Mouse (Mus musculus) kidney, adult 10 weeks (tissue): ENCODE results near the gene Txnrd2. TPM values are rescaled to one million over a fixed set of nuclear protein-coding genes. Genes with fewer than 3 reads are reported as not detected.

Source experiments
- polyA plus RNA-seq: library from polyadenylated mRNA; stranded (reverse); fragments of 350-450 nt; fragmentation: Illumina TruSeq; extraction: RNeasy Lipid Tissue Mini Kit (QIAGEN cat#74804); gene quantifications from one replicate; pipeline ENCODE4 v1.2.3, GENCODE M21; 2014; ENCODE audit warnings: low read depth, low replicate concordance

Gene Txnrd2
- 2.0 TPM for polyA plus RNA-seq

GRCm38 (mm10) chr16:18426215-18426791 lies at the start of gene Txnrd2:
Gene Txnrd2, plus strand, starts transcription at chr16:18426384.

GRCm38 (mm10) chr16:18426802-18427280 lies 657 bp downstream of the Txnrd2 start, which contains the start of gene Comt:
Gene Comt, minus strand, starts transcription at chr16:18426852.

GRCm38 (mm10) chr16:18498558-18498990 lies 72.4 kb downstream of the Txnrd2 start, which contains the start of the genes Gnb1l and Rtl10:
Gene Gnb1l, plus strand, starts transcription at chr16:18498713.
Gene Rtl10, plus strand, starts transcription at chr16:18498901.

Other genes starting within 250 kb of the Txnrd2 start
- not detected for gene Ccdc188, start 208.5 kb upstream of the Txnrd2 start, polyA plus RNA-seq
- gene Zdhhc8, start 191.2 kb upstream of the Txnrd2 start, polyA plus RNA-seq, result not detected
- 21.4 TPM for gene Trmt2a, start 177.7 kb upstream of the Txnrd2 start, polyA plus RNA-seq
- 75.6 TPM for gene Ranbp1, start 177.7 kb upstream of the Txnrd2 start, polyA plus RNA-seq
- not detected for gene Gm49776, start 168.1 kb upstream of the Txnrd2 start, polyA plus RNA-seq
- 17.1 TPM for gene Dgcr8, start 137.1 kb upstream of the Txnrd2 start, polyA plus RNA-seq
- 18.0 TPM for gene Tango2, start 78.3 kb upstream of the Txnrd2 start, polyA plus RNA-seq
- gene Arvcf, start 78.2 kb upstream of the Txnrd2 start, polyA plus RNA-seq, result 0.97 TPM
- 21.7 TPM for gene Comt, start 468 bp downstream of the Txnrd2 start, polyA plus RNA-seq
- 0.28 TPM for gene Gnb1l, start 72.3 kb downstream of the Txnrd2 start, polyA plus RNA-seq
- not detected for gene Rtl10, start 72.5 kb downstream of the Txnrd2 start, polyA plus RNA-seq
- gene Tbx1, start 164.3 kb downstream of the Txnrd2 start, polyA plus RNA-seq, result not detected
- gene Gp1bb, start 196.0 kb downstream of the Txnrd2 start, polyA plus RNA-seq, result not detected
- gene Gm49601, start 200.0 kb downstream of the Txnrd2 start, polyA plus RNA-seq, result not detected
- not detected for gene Sept5, start 203.6 kb downstream of the Txnrd2 start, polyA plus RNA-seq